Mouse (Mus musculus): ENCODE results near the gene Pkhd1. TPM values are rescaled to one million over a fixed set of nuclear protein-coding genes. Genes with fewer than 3 reads are reported as not detected.
"Not testable (repeated sequence)": the region's sequence is repeated elsewhere in the genome, so short reads cannot be mapped to it uniquely, and the experiment has no call there.

Pkhd1 gene
- polyA plus RNA-seq, 1 experiment from 2014 or later: not detected

DNA sequence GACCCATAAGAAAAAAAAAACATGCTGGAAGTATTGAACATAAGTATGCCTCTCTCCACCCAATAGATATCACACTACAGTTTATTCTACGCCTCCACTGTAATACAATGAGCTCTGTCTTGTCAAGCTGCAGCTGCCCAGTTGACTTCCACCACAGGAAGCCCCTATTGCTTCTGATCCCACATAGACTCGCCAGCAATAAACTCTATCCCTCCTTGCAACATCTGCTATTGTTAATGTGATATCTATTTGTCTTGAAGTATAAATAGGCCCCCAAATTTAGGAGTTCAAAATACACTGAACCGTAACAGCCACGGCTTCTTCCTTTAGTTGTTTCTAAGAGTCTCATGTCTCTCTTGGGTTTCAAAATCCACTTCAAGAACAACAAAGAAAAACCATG is 446.7 kb downstream of the Pkhd1 start:
- Histone ChIP-seq H3K9me3 (replicated peaks) (no peaks in the 10 kb centered on the region), H3K4me1 (no peaks in the 10 kb centered on the region), H3K4me3 (no peak overlapping the region), H3K27ac (replicated peaks) (no peak overlapping the region), H3K27me3 (ENCODE audit: low read depth, poor library complexity, severe bottlenecking) (no peaks in the 10 kb centered on the region), H3K36me3 (no peaks in the 10 kb centered on the region)
- WGBS: 80% methylated on average over 4 of the region's 4 CpGs
- no peak for DNase-seq (ENCODE audit: low spot score)

DNA sequence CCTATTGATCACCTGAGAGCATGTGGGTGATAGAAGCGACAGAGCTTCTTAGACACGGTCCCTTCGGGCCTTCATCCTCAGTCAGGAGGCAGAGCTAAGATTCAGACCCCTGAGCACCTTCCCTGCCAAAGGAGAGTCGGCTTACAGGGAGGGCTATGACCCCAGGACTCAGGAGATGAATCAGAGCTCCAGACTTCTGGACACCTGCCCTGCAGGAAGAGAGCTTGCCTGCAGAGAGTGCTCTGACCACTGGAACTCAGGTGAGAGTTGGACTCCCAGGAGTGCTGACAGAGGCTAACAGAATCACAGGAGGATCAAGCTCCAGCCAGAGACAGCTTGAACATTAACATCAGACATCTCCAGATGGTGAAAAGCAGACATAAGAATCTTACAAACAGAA is 467.2 kb downstream of the Pkhd1 start:
- H3K4me3 ChIP-seq; H3K4me1 ChIP-seq; H3K36me3 ChIP-seq; H3K27me3 ChIP-seq (ENCODE audit: low read depth, poor library complexity, severe bottlenecking); DNase-seq (ENCODE audit: low spot score); H3K9me3 ChIP-seq (replicated peaks); H3K27ac ChIP-seq (replicated peaks): not testable (repeated sequence)
- WGBS: 92% methylated on average over 4 of the region's 4 CpGs

DNA sequence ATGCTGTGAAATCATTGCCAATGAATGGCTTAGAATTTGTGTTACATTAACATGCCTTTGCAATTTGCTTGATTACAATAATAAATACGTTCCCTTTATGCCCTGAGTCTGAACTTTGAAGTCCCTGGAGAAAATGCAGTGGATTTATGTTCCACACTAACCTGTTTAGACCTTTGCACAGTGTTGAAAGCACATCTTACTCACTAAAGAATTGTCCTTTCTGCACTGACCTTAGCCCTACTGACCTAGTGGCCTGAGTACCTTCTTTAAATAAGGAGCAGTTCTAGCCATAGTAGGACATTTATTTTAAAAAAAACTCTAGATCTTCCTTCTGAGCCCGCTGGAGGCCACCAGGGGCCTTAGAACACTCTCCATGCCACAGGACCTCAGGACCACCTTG is 467.8 kb downstream of the Pkhd1 start:
- 81% methylated on average over 2 of the region's 2 CpGs for WGBS
- H3K4me1 ChIP-seq: no peaks in the 10 kb centered on the region
- H3K27me3 ChIP-seq (ENCODE audit: low read depth, poor library complexity, severe bottlenecking): no peaks in the 10 kb centered on the region
- H3K4me3 ChIP-seq: no peak overlapping the region
- no peak overlapping the region for H3K27ac ChIP-seq (replicated peaks)
- H3K36me3 ChIP-seq: no peaks in the 10 kb centered on the region
- no peak for DNase-seq (ENCODE audit: low spot score)
- H3K9me3 ChIP-seq (replicated peaks): no peaks in the 10 kb centered on the region

DNA sequence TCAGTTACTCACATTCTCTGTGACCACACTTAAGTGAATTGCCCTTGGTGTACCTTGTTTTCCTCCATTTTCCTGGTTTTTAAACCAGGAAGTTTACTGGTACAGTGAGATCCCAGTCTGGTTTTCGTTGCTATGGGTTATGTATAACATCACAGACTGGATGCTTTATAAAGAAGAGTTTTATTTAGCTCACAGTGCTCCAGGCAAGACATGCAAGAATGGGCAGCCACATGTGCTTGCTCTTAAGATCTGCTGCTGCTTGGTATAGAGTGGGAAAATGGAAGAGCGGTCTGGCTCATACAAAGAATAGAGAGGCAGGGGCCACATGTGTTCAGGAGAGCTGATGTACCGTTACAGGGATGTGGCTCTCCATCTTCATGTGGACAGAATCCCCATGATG is 481.7 kb downstream of the Pkhd1 start:
- Histone ChIP-seq H3K36me3 (no peaks in the 10 kb centered on the region), H3K27ac (replicated peaks) (no peak overlapping the region), H3K4me1 (peaks cover 13% of the 10 kb centered on the region), H3K27me3 (ENCODE audit: low read depth, poor library complexity, severe bottlenecking) (peaks cover 49% of the 10 kb centered on the region), H3K4me3 (no peak overlapping the region), H3K9me3 (replicated peaks) (no peaks in the 10 kb centered on the region)
- DNase-seq (ENCODE audit: low spot score): no peak
- 87% methylated on average over 3 of the region's 3 CpGs for WGBS

DNA sequence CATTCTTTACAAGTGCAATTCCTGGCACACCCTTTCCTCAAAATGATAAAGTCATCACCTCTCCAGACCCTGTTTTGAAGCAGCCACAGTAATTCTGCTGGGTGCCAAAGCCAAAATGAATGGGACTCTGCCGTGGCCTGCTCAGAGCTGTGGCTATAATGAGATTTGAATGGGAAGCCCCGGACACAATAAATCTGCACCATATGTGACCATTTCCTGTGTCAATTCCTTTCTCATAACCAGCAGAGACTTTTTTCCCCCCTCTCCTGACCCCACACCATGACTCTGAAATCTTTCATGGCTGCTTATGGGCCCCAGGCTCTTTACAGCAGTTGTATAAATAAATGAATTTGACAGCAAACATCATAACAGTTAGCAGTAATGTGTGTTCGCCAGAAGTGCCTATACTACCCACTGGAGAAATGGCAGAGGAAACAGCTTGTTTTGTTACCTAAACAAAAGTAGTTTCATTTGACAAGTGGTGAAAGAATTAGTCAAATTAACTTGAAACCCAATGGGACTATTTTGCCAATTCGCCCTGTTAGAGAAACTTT is 482.7 kb downstream of the Pkhd1 start:
- H3K27ac ChIP-seq (replicated peaks): no peak overlapping the region

DNA sequence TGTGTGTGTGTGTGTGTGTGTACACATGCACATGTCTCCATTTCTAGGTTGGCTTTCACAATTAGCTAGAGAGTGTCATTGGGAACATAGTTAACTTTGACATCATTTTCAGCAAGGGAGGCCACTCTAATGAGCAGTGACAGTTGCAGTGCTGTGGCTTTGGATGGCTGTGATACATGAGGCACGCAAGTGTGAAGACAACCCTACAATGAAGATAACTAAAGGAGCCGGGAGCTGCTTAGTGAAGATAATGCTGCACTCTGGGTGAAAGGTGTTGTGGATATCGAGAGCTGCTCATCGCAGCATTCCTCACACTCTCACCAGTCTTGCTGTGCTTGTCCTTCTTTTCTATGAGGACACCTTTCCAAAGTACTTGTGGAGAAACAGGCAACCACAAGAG is 484.2 kb downstream of the Pkhd1 start:
- Histone ChIP-seq H3K27me3 (ENCODE audit: low read depth, poor library complexity, severe bottlenecking) (peaks cover 56% of the 10 kb centered on the region), H3K36me3 (no peaks in the 10 kb centered on the region), H3K4me1 (peaks cover 16% of the 10 kb centered on the region), H3K9me3 (replicated peaks) (no peaks in the 10 kb centered on the region), H3K27ac (replicated peaks) (no peak overlapping the region), H3K4me3 (no peak overlapping the region)
- no peak for DNase-seq (ENCODE audit: low spot score)
- WGBS: 82% methylated on average over 4 of the region's 4 CpGs

More for the DNA sequence above, 482.7 kb downstream of the Pkhd1 start:
- Histone ChIP-seq H3K27me3 (ENCODE audit: low read depth, poor library complexity, severe bottlenecking) (peaks cover 56% of the 10 kb centered on the region), H3K4me3 (no peak overlapping the region), H3K4me1 (peaks cover 16% of the 10 kb centered on the region), H3K36me3 (no peaks in the 10 kb centered on the region), H3K9me3 (replicated peaks) (no peaks in the 10 kb centered on the region)
- 51% methylated on average over 4 of the region's 4 CpGs for WGBS
- peak; percentile 22 for DNase-seq (ENCODE audit: low spot score)

DNA sequence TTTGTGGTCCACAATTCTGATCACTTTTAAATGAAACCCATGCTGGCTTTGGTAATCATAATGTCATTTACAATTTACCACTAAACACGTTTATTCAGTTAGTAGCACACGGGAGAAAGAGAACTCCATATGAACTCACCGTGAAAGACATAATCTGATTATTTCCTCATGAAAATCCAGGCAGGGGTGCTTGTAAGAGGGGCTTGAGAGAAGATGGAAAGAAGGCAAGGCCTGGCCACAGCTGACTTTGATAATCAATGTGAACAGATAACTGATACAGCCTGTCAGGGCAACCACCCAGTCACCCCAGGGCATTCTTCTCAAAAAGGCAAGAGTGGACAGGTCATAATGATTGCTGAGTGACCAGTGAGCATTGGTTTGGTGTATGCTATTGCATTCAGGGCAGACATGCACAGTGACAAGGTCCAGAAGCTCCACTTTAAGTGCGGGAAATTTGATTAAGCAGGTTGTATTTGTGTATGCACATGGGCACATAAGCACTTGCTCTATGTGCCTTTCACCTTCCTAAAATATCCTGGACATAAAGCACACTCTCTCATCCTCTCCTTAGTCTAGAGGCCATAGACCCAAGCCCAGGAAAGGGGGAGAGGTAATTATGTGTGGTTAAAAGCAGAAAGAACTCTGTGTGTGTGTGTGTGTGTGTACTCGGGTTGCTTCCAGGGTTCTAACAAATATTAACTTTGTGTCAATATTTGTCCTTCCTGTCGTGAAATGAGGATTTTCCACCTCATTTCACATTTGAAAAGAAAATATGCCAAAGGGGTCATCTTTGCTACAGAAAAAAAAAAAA is 485.9 kb downstream of the Pkhd1 start:
- H3K36me3 ChIP-seq: no peaks in the 10 kb centered on the region
- 61% methylated on average over 6 of the region's 6 CpGs for WGBS
- peak; percentile 34 for DNase-seq (ENCODE audit: low spot score)
- peaks cover 16% of the 10 kb centered on the region for H3K4me1 ChIP-seq
- H3K9me3 ChIP-seq (replicated peaks): no peaks in the 10 kb centered on the region
- H3K4me3 ChIP-seq: no peak overlapping the region
- peaks cover 44% of the 10 kb centered on the region for H3K27me3 ChIP-seq (ENCODE audit: low read depth, poor library complexity, severe bottlenecking)
- no peak overlapping the region for H3K27ac ChIP-seq (replicated peaks)

DNA sequence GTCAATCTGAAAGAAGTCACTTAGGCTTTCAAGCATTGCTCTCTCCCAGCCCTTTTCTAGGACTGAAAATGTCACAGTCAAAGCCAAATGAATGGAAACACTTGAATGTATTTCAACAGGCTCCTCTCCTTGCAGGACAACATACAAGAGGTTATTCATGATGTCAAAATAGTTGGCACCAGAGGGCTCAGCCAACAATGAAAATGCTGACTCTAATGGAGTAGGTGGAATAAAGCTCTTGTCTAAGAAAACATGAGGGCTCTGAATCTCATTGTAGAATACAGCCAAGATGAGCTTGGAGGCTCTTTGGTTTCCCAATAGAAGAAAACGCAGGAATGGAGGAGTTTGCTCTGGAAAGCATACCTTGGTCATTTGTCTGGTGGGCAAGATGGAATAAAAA is 500.5 kb downstream of the Pkhd1 start:
- no peak for DNase-seq (ENCODE audit: low spot score)
- H3K4me1 ChIP-seq: no peaks in the 10 kb centered on the region
- WGBS: 89% methylated on average over 1 of the region's 1 CpGs
- H3K9me3 ChIP-seq (replicated peaks): no peaks in the 10 kb centered on the region
- no peak overlapping the region for H3K4me3 ChIP-seq
- no peaks in the 10 kb centered on the region for H3K36me3 ChIP-seq
- no peaks in the 10 kb centered on the region for H3K27me3 ChIP-seq (ENCODE audit: low read depth, poor library complexity, severe bottlenecking)
- no peak overlapping the region for H3K27ac ChIP-seq (replicated peaks)

DNA sequence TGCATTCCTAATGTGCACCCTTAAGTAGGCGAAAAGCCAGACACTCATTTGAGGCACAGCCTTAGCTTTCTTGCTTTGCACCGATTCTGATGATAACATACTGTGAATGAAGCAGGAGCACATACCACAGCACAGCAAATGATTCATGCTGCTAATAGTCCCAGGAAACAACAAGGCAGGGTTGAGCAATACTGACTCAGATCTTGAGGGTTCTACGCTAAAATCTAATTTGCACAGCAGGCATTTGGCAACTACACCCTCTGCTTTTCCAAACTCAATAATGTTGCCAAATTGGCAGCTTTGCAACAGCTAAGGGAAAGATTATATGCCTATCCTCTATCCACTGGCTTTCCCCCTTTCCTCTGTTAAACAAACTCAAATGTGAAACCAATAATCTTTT is 548.1 kb downstream of the Pkhd1 start:
- 87% methylated on average over 3 of the region's 3 CpGs for WGBS
- no peaks in the 10 kb centered on the region for H3K36me3 ChIP-seq

DNA sequence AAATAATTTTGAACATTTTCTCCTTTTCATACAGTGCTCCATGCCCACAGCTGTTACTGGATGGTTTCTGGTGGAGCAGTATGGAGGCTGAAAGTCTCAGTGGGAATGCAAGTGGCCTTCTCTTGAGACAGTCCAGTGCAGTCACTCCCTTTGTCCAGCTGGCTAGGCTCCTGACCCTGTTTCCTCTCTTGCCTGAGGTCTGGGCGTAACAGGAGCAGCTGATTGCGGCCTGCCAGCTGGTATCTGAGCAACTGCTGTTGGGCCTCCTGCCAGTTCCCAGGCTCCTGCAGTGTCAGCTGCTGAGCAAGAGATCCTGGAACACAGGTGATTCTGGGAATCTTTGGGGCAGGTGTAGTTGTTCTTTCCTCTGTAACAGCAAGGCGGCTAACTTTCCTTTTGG is 559.6 kb downstream of the Pkhd1 start:
- Histone ChIP-seq H3K27me3 (ENCODE audit: low read depth, poor library complexity, severe bottlenecking) (no peaks in the 10 kb centered on the region), H3K27ac (replicated peaks) (no peak overlapping the region), H3K4me1 (no peaks in the 10 kb centered on the region), H3K4me3 (no peak overlapping the region), H3K36me3 (no peaks in the 10 kb centered on the region), H3K9me3 (replicated peaks) (no peaks in the 10 kb centered on the region)
- peak; percentile 21 for DNase-seq (ENCODE audit: low spot score)
- 74% methylated on average over 3 of the region's 3 CpGs for WGBS

More for the DNA sequence above, 548.1 kb downstream of the Pkhd1 start:
- H3K27ac ChIP-seq (replicated peaks): no peak overlapping the region
- H3K9me3 ChIP-seq (replicated peaks): no peaks in the 10 kb centered on the region
- H3K4me3 ChIP-seq: no peak overlapping the region
- no peaks in the 10 kb centered on the region for H3K27me3 ChIP-seq (ENCODE audit: low read depth, poor library complexity, severe bottlenecking)
- no peaks in the 10 kb centered on the region for H3K4me1 ChIP-seq
- DNase-seq (ENCODE audit: low spot score): no peak

DNA sequence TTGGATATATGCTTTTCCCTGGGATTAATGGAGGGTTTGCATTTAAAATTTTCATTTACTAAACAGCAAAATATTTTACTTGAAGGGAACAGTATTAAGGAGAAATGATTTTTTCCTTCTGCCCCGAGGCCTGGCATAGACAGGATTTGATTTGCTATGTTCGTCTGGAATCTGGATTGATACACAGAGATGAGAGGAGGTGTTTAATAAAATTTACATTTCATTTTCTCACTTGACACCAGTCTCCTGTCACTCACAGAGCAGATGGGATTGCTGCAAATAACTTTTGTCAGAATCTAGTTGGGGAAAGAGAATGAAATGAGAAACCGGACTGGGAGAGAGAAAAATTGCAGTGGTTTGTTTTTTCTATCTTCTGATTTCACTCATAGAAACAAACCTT is 578.5 kb downstream of the Pkhd1 start:
- Histone ChIP-seq H3K27ac (replicated peaks) (no peak overlapping the region), H3K27me3 (ENCODE audit: low read depth, poor library complexity, severe bottlenecking) (no peaks in the 10 kb centered on the region), H3K4me3 (no peak overlapping the region), H3K9me3 (replicated peaks) (no peaks in the 10 kb centered on the region), H3K4me1 (no peaks in the 10 kb centered on the region), H3K36me3 (no peaks in the 10 kb centered on the region)
- 83% methylated on average over 3 of the region's 3 CpGs for WGBS
- no peak for DNase-seq (ENCODE audit: low spot score)

DNA sequence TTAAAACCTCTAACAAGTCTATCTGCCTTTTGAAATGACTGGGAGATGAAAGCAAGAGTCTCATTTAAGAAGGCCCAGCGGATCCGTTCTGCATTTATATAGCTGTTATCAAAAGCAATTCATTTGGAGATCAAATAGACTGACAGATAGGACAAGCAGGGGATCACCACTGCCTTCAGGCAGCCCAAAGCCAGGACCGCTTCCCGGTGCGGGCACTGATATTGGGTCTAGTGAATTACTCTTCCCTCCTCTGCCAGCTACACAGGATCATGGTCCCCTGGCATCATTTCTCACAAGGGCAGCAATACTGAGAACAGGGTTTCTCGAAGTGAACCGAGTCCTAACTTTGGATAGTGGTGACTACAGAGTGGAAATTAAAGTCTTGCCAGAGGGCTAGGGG is 582.6 kb downstream of the Pkhd1 start:
- Histone ChIP-seq H3K9me3 (replicated peaks) (no peaks in the 10 kb centered on the region), H3K4me1 (no peaks in the 10 kb centered on the region), H3K36me3 (no peaks in the 10 kb centered on the region), H3K27me3 (ENCODE audit: low read depth, poor library complexity, severe bottlenecking) (no peaks in the 10 kb centered on the region), H3K27ac (replicated peaks) (no peak overlapping the region), H3K4me3 (no peak overlapping the region)
- DNase-seq (ENCODE audit: low spot score): no peak
- 84% methylated on average over 7 of the region's 7 CpGs for WGBS

DNA sequence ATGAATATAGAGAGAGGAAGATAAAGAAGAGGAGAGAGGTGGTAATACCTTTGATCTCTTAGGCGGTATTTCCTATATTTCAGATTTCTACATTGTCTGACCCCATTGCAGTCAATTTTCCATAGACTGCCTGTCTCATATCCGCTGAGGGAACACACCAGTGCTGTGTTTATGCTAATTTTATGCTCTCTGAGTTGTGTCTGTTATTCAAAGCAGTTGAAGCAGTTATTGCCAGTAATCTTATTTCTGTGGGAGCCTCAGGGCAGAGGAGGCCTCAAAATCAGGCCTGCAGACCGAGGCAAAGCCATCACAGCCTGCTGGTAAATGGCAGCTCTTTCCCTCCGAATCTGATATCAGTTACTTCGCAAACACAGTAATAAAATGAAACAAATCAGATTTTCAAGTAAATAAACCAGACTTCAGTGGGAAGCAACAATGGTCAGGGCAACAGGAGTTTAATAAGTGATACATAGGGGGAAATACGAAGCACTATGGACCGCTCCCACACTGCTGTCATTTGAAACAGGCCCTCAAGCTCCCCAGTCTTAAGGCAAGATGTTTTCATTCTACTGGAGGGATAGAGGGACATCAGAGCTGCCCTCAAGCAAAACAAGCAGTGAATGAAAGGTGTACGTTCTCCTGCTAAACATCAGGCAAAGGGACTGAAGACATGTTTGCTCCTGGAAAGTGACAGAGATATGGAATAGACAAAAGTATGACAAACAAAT is 599.5 kb downstream of the Pkhd1 start:
- H3K36me3 ChIP-seq: no peaks in the 10 kb centered on the region
- no peaks in the 10 kb centered on the region for H3K27me3 ChIP-seq (ENCODE audit: low read depth, poor library complexity, severe bottlenecking)
- H3K27ac ChIP-seq (replicated peaks): no peak overlapping the region
- H3K4me3 ChIP-seq: no peak overlapping the region
- H3K9me3 ChIP-seq (replicated peaks): no peaks in the 10 kb centered on the region
- no peaks in the 10 kb centered on the region for H3K4me1 ChIP-seq
- no peak for DNase-seq (ENCODE audit: low spot score)
- WGBS: 87% methylated on average over 8 of the region's 8 CpGs

Measured in midbrain, embryonic 10.5 days (tissue).